Mouse (Mus musculus) midbrain, embryonic 14.5 days (tissue): ENCODE measurements around the gene Plcxd1. TPM values are rescaled to one million over a fixed set of nuclear protein-coding genes. Genes with fewer than 3 reads are reported as not detected.

ENCODE experiments used
- ATAC-seq: fragments of 200-750 bp; cut with Nextera tagmentation; 2 replicates; pipeline ENCODE4 v1.8.0; 2017; ENCODE audit warnings: moderate number of reproducible peaks, moderate library complexity; ENCODE audit not compliant: low FRiP score, low TSS enrichment
- DNase-seq: peaks from one replicate; pipeline ENCODE4 v3.0.0-alpha.2; 2015
- H3K27ac ChIP-seq: fragments of 300-500 bp; sonication (generic); replicated peaks from 2 replicates; pipeline ENCODE4 v1.5.1; 2014; ENCODE audit warnings: mild to moderate bottlenecking, low read depth, low read length, moderate library complexity
- H3K27me3 ChIP-seq: fragments of 300-500 bp; sonication (generic); 2 replicates; pipeline ENCODE4 v1.6.1; 2014; ENCODE audit warnings: low read length, control low read depth, mixed read lengths; ENCODE audit not compliant: control insufficient read depth, insufficient read depth
- H3K36me3 ChIP-seq: fragments of 300-500 bp; sonication (generic); 2 replicates; pipeline ENCODE4 v1.6.1; 2014; ENCODE audit warnings: low read length, control low read depth; ENCODE audit not compliant: control insufficient read depth, insufficient read depth
- H3K4me1 ChIP-seq: fragments of 300-500 bp; sonication (generic); 2 replicates; pipeline ENCODE4 v1.6.1; 2014; ENCODE audit warnings: mild to moderate bottlenecking, antibody characterized with exemption, low read length, control low read depth; ENCODE audit not compliant: control insufficient read depth, insufficient read depth
- H3K4me2 ChIP-seq: fragments of 300-500 bp; sonication (generic); 2 replicates; pipeline ENCODE4 v1.6.1; 2014; ENCODE audit warnings: mild to moderate bottlenecking, low read length, moderate library complexity
- H3K4me3 ChIP-seq: fragments of 300-500 bp; sonication (generic); replicated peaks from 2 replicates; pipeline ENCODE4 v1.5.1; 2014; ENCODE audit warnings: low read depth, low read length
- H3K9ac ChIP-seq: fragments of 300-500 bp; sonication (generic); replicated peaks from 2 replicates; pipeline ENCODE4 v1.6.1; 2014; ENCODE audit warnings: mild to moderate bottlenecking, low read length, moderate library complexity
- H3K9me3 ChIP-seq: fragments of 300-500 bp; sonication (generic); 2 replicates; pipeline ENCODE4 v1.6.1; 2016; ENCODE audit warnings: low read length, control low read depth, mixed read lengths; ENCODE audit not compliant: control insufficient read depth
- WGBS: fragments of 180-500 bp; shearing (Covaris S2); extraction: QIAGEN DNeasy Blood & Tissue Kit; methylation state at CpG from one replicate; pipeline ENCODE4 v1.1.7; 2014; 5-methylcytosine and 5-hydroxymethylcytosine counted together
- polyA plus RNA-seq: library from polyadenylated mRNA; unstranded; fragments of >200 nt; fragmentation: Nextera tagmentation; extraction: Ambion mirVana; gene quantifications from 2 replicates; pipeline ENCODE4 v1.2.1, GENCODE M21; 2014

Gene Plcxd1
- polyA plus RNA-seq, 1 experiment from 2014 or later, result 1.9 TPM

DNA sequence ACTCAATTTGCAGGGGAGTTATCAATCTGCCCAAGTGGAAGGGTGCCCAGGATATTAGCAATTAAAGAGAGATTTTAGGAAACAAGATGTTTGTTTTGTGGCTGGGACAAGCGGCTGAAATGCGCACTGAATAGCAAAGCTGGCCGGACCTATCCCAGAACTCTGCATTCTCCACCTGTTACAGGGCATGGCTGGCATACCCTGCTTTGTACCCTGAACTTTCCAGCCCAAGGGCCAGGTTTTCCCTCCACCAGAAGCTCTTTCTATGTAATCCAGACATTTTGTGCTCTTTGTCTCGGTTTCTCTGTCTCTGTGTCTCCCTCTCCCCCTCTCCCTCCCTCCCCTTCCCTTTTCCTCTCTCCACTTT is 4.9 kb upstream of the Plcxd1 start:
- Histone ChIP-seq H3K4me1 (0 out of 2 replicates have a peak, but pooled peaks cover 6% of the 10 kb centered on the region), H3K36me3 (no peaks in the 10 kb centered on the region), H3K27me3 (no peaks in the 10 kb centered on the region), H3K9me3 (no peaks in the 10 kb centered on the region), H3K4me2 (peak overlapping the region; percentile 73), H3K4me3 (peak overlapping the region; percentile 46), H3K27ac (no peak overlapping the region), H3K9ac (peak overlapping the region; percentile 58)
- ATAC-seq (0 out of 2 replicates have a peak, but pooled peaks have one; percentile 5), DNase-seq (no peak)
- 8% methylated on average over 4 of the region's 4 CpGs for WGBS

DNA sequence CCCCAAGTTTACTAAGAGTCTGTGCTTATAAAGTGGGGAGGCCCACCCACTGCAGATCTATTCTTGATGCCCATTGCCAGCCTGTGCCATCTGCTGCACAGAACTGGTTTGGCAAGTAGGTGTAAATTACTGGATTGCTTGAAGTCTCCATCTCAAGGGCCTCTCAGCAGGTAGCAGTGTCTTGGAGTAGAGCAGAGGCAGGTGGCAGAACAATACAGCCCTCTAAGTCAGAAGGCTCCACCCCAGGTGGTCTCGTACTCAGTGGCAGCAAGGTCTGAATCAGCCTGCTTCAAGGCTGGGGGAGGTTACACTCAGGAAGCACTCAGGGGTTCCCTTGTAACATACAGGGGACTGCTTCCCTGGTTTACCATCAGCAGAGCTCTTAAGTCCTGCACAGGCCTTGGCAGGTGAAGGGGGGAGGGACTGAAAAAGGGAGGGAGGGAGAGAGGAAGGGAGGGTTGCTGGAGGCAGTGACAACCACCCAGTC is 735 bp upstream of the Plcxd1 start:
- no peak overlapping the region for H3K4me2 ChIP-seq
- H3K4me3 ChIP-seq, result no peak overlapping the region
- WGBS, result 15% methylated on average over 1 of the region's 1 CpGs
- ATAC-seq (no peak), DNase-seq (no peak)
- H3K27me3 ChIP-seq, result 0 out of 2 replicates have a peak, but pooled peaks cover 5% of the 10 kb centered on the region
- H3K27ac ChIP-seq, result no peak overlapping the region
- H3K36me3 ChIP-seq, result peaks cover 16% of the 10 kb centered on the region
- H3K9ac ChIP-seq, result no peak overlapping the region
- H3K4me1 ChIP-seq, result peaks cover 22% of the 10 kb centered on the region
- no peaks in the 10 kb centered on the region for H3K9me3 ChIP-seq

DNA sequence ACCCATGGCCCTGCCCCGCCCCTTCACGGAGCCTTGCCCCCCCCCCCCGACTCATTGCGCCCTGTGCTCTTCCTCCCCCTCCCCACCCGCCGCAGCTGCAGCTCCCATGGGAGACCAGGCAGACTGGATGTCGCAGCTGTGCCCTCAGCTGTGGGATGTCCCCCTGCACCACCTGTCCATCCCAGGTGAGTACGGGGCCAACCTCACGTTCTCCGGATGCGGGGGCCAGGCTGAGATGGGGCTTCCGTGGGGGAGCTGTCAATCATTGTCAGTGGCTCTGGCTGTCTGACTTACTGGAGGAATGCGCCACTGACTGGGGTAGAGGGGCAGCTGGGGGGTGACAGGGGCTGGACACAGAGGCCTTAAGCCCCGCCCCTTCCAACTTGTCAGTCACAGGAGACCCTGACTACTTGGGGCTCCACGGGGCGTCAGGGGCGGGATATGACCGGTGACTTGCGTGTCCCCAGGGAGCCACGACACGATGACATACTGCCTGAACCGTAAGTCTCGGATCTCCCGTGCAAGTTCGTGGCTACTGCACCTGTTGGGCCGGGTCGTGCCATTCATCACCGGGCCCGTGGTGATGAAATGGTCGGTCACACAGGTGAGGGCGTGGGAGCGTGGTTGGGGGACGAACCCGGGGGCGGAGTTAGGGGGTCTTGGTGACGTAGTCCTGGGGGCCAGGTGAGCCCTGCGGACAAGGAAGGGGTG is 1.3 kb downstream of the Plcxd1 start:
- Histone ChIP-seq H3K9ac (peak overlapping the region; percentile 45), H3K27me3 (0 out of 2 replicates have a peak, but pooled peaks cover 5% of the 10 kb centered on the region), H3K36me3 (peaks cover 35% of the 10 kb centered on the region), H3K9me3 (no peaks in the 10 kb centered on the region), H3K4me2 (peak overlapping the region; percentile 74), H3K4me3 (peak overlapping the region; percentile 36), H3K4me1 (peaks cover 18% of the 10 kb centered on the region), H3K27ac (no peak overlapping the region)
- peak; percentile 62 for DNase-seq
- peak; percentile 35 for ATAC-seq
- 2% methylated on average over 32 of the region's 37 CpGs for WGBS

DNA sequence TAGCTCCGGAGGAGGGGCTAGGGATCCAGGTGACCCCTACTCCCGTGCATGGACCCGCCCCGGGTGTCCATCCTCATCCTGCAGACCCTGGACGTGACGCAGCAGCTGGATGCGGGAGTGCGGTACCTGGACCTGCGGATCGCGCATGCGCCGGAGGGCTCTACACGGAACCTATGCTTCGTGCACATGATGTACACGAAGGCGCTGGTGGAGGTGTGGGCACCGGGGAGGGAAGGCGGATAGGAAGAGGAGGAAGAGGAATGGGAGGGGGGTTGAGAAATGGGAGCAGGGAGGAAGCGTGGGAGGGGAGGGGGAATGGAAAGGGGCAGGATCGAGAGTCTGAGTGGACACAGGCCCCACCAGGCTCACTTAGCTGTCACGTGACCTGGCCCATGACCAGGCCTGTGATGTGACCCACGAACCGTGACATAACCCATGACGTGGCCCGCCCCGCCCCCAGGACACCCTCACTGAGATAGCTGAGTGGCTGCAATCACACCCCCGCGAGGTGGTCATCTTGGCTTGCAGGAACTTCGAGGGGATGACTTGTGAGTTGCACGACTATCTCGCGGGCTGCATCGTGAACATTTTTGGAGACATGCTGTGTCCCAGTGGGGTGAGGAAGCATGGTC is 2.1 kb downstream of the Plcxd1 start:
- H3K27ac ChIP-seq, result no peak overlapping the region
- H3K36me3 ChIP-seq, result peaks cover 41% of the 10 kb centered on the region
- peak overlapping the region; percentile 36 for H3K4me3 ChIP-seq
- H3K27me3 ChIP-seq, result 0 out of 2 replicates have a peak, but pooled peaks cover 5% of the 10 kb centered on the region
- peaks cover 25% of the 10 kb centered on the region for H3K4me1 ChIP-seq
- WGBS, result 20% methylated on average over 34 of the region's 34 CpGs
- H3K9me3 ChIP-seq, result no peaks in the 10 kb centered on the region
- peak overlapping the region; percentile 74 for H3K4me2 ChIP-seq
- ATAC-seq, result peak; percentile 65
- H3K9ac ChIP-seq, result peak overlapping the region; percentile 45; the same call in 1 of the 2 replicates
- DNase-seq, result peak; percentile 87

DNA sequence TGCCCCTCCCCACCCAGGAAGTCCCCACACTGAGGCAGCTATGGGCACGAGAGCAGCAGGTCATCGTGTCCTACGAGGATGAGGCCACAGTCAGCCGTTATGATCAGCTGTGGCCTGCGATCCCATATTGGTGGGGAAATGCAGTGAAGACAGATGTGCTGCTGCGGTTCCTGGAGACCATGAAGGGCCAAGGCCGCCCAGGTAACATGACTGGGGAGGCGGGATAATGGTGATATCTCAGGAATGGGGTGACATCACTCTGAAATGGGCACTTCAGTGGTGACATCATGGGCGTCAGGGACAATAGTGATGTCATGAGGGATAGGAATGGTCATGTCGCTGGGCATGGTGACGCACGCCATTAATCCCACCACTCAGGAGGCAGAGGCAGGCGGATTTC is 2.7 kb downstream of the Plcxd1 start:
- Histone ChIP-seq H3K36me3 (peaks cover 41% of the 10 kb centered on the region), H3K27ac (no peak overlapping the region), H3K27me3 (0 out of 2 replicates have a peak, but pooled peaks cover 5% of the 10 kb centered on the region), H3K9me3 (no peaks in the 10 kb centered on the region), H3K4me1 (peaks cover 28% of the 10 kb centered on the region), H3K4me3 (no peak overlapping the region), H3K9ac (no peak overlapping the region), H3K4me2 (no peak overlapping the region)
- no peak for ATAC-seq
- DNase-seq, result no peak
- 93% methylated on average over 13 of the region's 13 CpGs for WGBS

DNA sequence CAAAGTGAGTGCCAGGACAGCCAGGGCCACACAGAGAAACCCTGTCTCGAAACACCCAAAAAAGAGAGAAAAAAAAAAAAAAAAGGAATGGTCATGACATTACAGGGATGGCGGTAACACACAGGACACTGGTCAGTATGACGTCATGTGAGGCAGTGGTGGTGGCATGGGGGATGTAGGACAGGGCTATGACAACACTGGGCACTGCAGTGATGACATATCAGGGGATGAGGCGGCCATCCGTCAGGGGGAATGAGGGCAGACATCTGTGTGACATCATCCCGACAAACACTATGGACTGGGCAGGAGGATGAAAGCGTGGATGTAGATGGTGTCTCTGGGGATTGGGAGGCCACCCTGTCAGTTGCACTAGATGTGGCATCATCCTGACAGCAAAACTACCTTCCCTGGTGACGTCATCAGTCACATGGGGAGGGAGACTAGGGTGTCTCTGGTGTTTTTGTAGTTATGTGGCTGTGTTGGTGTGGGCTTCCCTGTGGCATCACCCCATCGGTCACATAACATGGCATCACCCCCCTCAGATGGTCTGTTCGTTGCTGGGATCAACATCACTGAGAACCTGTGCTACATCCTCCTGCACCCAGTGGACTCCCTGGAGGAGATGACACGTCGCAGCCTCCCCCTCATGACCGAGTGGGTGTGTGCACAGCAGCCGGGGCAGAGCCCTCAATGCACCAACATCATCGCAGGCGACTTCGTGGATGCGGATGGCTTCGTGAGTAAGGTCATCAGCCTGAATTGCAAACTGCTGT is 3.3 kb downstream of the Plcxd1 start:
- Histone ChIP-seq H3K9ac (no peak overlapping the region), H3K9me3 (no peaks in the 10 kb centered on the region), H3K36me3 (peaks cover 41% of the 10 kb centered on the region), H3K4me3 (no peak overlapping the region), H3K4me1 (peaks cover 28% of the 10 kb centered on the region), H3K4me2 (no peak overlapping the region), H3K27ac (no peak overlapping the region), H3K27me3 (0 out of 2 replicates have a peak, but pooled peaks cover 5% of the 10 kb centered on the region)
- DNase-seq, result no peak
- WGBS, result 95% methylated on average over 19 of the region's 19 CpGs
- no peak for ATAC-seq

DNA sequence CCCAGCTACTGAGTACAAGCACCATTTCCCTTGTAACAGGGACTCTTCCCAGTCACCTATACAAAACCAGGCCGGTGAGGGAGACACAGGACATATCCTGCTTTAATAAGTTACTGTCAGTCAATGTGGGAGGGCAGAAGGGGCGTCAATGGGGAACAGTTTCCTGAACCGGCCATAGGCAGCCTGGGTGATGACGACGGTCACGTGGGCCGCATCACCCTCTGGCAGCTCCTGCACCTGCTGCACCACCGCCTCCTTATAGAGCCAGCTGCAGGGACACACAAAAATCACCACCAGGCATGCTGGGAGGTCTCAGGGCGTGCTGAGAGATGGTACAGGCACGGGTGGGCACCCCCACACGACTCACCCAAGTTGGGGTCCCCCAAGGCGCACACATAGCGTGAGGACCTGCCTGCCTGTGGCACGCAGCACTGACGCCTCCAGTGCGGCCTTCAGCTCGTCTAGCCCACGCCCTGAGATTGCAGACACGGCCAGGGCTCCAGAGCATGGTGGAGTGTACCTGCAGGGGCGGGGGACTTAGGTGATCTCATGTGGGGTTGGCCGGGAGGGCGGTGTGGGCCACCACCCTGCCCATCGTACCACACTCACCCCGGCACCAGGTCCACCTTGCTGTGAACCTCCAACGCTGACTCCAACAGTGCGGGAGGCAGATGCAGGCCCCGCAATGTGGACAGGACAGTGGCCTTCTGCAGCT is 4.3 kb downstream of the Plcxd1 start:
- Histone ChIP-seq H3K4me3 (no peak overlapping the region), H3K9me3 (no peaks in the 10 kb centered on the region), H3K27me3 (0 out of 2 replicates have a peak, but pooled peaks cover 5% of the 10 kb centered on the region), H3K4me2 (no peak overlapping the region), H3K36me3 (peaks cover 41% of the 10 kb centered on the region), H3K4me1 (peaks cover 28% of the 10 kb centered on the region), H3K9ac (no peak overlapping the region), H3K27ac (no peak overlapping the region)
- DNase-seq (no peak), ATAC-seq (no peak)
- WGBS, result 96% methylated on average over 27 of the region's 27 CpGs
